Mouse (Mus musculus) liver, adult 10 weeks (tissue): ENCODE measurements around the gene Gm5128. TPM values are rescaled to one million over a fixed set of nuclear protein-coding genes. Genes with fewer than 3 reads are reported as not detected.

Source experiments
- polyA plus RNA-seq: library from polyadenylated mRNA; stranded (reverse); fragments of 350-450 nt; fragmentation: Illumina TruSeq; extraction: RNeasy Lipid Tissue Mini Kit (QIAGEN cat#74804); gene quantifications from one replicate; pipeline ENCODE4 v1.2.3, GENCODE M21; 2014; ENCODE audit warnings: low read depth, low replicate concordance

The Gm5128 gene
- not detected for polyA plus RNA-seq

GRCm38 (mm10) chrX:135372984-135373383, at the start of gene Gm5128:
TSS of gene Gm5128 (plus strand) at chrX:135373284.

Other genes with a start within 250 kb of the Gm5128 start
- gene Gm15023, start 195.7 kb upstream of the Gm5128 start, polyA plus RNA-seq = not detected
- gene Tceal6, start 162.6 kb upstream of the Gm5128 start, polyA plus RNA-seq = not detected
- not detected for gene Pramel3, start 71.0 kb upstream of the Gm5128 start, polyA plus RNA-seq
- not detected for gene Gm7903, start 60.6 kb downstream of the Gm5128 start, polyA plus RNA-seq
- gene AV320801, start 121.3 kb downstream of the Gm5128 start, polyA plus RNA-seq = not detected
- not detected for gene Nxf7, start 225.5 kb downstream of the Gm5128 start, polyA plus RNA-seq